Mouse (Mus musculus): ENCODE measurements at regions not wholly inside any gene's neighbourhood (a gene's known extent, or its start where the extent isn't known, plus 50 kb on each side); places are given as distances from the start of the nearest gene placed in this dataset.

DNA sequence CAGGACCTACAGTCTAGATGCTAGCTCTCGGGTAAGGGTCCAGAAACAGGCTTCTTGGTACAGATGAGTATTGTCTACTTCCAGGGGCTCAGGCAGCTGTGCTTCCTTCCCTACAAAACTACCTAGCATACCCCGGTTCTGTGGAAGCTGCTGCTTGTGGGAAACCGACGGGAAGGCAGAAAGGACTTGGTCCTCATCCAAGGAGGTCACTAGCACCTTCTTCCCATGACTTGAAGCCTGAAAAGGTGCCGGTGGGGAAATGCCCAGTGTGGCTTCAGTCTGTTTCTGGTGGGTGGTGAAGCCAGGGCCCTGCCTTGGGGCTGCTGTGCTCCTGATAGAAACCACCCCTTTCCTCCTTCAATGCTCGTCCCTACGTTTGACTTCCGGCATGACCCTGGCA, 107.5 kb downstream of the Tex29 start:
- Histone ChIP-seq H3K4me3 (ENCODE audit: insufficient read depth, low read depth, low read length) (no peak overlapping the region), H3K9ac (ENCODE audit: low read depth, low read length) (no peak overlapping the region), H3K27ac (replicated peaks; ENCODE audit: insufficient read depth, low read depth, low read length) (no peak overlapping the region), H3K79me2 (ENCODE audit: control insufficient read depth, insufficient read depth, low read length) (no peaks in the 10 kb centered on the region), H3K4me1 (ENCODE audit: control insufficient read depth, insufficient read depth, low read length) (no peaks in the 10 kb centered on the region), H3K27me3 (ENCODE audit: control insufficient read depth, insufficient read depth, low read length) (no peaks in the 10 kb centered on the region), H3K36me3 (ENCODE audit: control insufficient read depth, insufficient read depth, low read length) (no peaks in the 10 kb centered on the region)
- TF ChIP-seq POLR2A (IDR thresholded peaks at IDR 0.05; ENCODE audit: extremely low read depth, insufficient read depth, low read length) (no peak), CTCF (IDR thresholded peaks at IDR 0.05; ENCODE audit: low read depth, low read length) (no peak)
- 78% methylated on average over 8 of the region's 8 CpGs for WGBS
- no peak for DNase-seq (ENCODE audit: extremely low read depth, low read depth, low spot score)

DNA sequence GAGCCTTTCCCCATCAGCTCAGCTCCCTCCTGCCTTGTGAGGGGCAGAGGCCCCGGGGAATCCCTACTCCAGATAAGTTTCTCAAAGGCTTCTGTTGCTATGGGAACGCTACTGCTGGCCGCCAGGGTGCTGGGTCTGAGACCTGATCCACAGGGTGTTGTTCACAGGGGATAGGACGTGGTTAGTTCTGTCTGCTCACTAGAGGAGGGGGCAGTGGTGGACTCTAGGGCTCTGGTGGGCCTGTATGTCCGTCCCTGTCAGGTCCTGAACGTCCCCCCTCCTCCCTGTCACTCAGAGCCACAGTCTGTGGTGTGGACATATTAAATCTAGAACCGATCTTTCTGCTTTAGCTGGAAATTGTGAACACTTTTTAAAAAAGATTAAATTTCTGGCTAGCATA, 116.0 kb downstream of the Tex29 start:
- WGBS = 19% methylated on average over 7 of the region's 7 CpGs
- no peak overlapping the region for H3K4me3 ChIP-seq (ENCODE audit: insufficient read depth, low read depth, low read length)
- H3K36me3 ChIP-seq (ENCODE audit: control insufficient read depth, insufficient read depth, low read length) = no peaks in the 10 kb centered on the region
- no peak for DNase-seq (ENCODE audit: extremely low read depth, low read depth, low spot score)
- TF ChIP-seq CTCF (IDR thresholded peaks at IDR 0.05; ENCODE audit: low read depth, low read length) = no peak
- TF ChIP-seq POLR2A (IDR thresholded peaks at IDR 0.05; ENCODE audit: extremely low read depth, insufficient read depth, low read length) = no peak
- H3K4me1 ChIP-seq (ENCODE audit: control insufficient read depth, insufficient read depth, low read length) = no peaks in the 10 kb centered on the region
- H3K27ac ChIP-seq (replicated peaks; ENCODE audit: insufficient read depth, low read depth, low read length) = no peak overlapping the region
- H3K9ac ChIP-seq (ENCODE audit: low read depth, low read length) = no peak overlapping the region
- no peaks in the 10 kb centered on the region for H3K79me2 ChIP-seq (ENCODE audit: control insufficient read depth, insufficient read depth, low read length)
- no peaks in the 10 kb centered on the region for H3K27me3 ChIP-seq (ENCODE audit: control insufficient read depth, insufficient read depth, low read length)

DNA sequence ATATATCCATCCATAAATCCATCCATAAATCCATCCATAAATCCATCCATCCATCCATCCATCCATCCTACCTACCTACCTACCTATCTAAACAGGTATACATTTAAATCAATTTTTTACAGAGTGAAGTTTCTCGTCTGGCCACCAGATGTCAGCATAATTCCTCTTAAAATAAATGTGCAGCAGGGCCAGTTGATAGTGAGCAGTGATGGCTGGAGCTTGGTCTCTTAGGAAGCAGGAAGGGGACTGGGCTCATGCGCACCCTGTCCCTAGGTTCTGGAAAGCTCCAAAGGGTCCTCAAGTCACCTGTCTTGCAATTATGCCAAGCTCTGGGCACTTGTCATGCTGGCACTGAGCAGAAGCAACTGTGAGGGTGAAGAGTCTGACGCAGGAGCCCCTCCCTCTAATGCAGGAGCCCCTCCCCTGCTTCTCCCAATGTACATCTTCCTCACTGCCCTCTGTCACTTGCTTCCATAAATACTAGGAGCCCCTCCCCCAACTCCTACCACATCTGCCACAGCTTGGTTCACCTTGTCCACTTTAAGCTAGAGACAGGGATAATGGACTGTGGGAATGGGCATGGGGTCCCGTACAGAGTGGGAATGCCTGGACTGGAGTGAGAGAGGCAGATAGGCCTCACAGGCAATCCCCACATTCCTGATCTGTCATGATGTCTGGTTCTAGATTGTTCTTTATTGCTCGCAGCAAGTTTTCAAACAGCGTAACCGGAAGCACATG, 116.9 kb downstream of the Tex29 start:
- no peaks in the 10 kb centered on the region for H3K36me3 ChIP-seq (ENCODE audit: control insufficient read depth, insufficient read depth, low read length)
- no peak overlapping the region for H3K9ac ChIP-seq (ENCODE audit: low read depth, low read length)
- no peaks in the 10 kb centered on the region for H3K4me1 ChIP-seq (ENCODE audit: control insufficient read depth, insufficient read depth, low read length)
- peak; percentile 33 for DNase-seq (ENCODE audit: extremely low read depth, low read depth, low spot score)
- 68% methylated on average over 7 of the region's 7 CpGs for WGBS
- H3K4me3 ChIP-seq (ENCODE audit: insufficient read depth, low read depth, low read length) = no peak overlapping the region
- peak; percentile 37 for TF ChIP-seq CTCF (IDR thresholded peaks at IDR 0.05; ENCODE audit: low read depth, low read length)
- no peak for TF ChIP-seq POLR2A (IDR thresholded peaks at IDR 0.05; ENCODE audit: extremely low read depth, insufficient read depth, low read length)
- H3K79me2 ChIP-seq (ENCODE audit: control insufficient read depth, insufficient read depth, low read length) = no peaks in the 10 kb centered on the region
- H3K27ac ChIP-seq (replicated peaks; ENCODE audit: insufficient read depth, low read depth, low read length) = no peak overlapping the region
- H3K27me3 ChIP-seq (ENCODE audit: control insufficient read depth, insufficient read depth, low read length) = no peaks in the 10 kb centered on the region

DNA sequence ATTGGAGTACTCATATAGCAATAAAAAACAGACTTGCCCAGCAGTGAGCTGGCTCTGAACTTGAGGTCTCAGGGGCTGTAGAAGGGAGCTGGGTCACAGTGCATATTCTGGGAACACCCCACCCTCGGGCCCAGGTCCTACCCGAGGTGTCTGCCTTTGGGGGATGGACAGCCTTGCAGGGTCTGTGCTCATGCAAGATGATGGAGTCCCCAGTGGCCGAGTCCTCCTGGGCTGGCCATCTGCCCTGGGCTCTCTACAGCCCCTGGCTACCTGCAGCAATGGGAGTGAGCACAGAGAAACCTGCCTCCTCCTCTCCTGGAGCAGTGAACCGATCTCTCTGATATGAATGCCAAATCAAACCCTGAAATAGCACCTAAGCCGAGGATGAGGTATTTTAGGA, 117.9 kb downstream of the Tex29 start:
- Histone ChIP-seq H3K27me3 (ENCODE audit: control insufficient read depth, insufficient read depth, low read length) (no peaks in the 10 kb centered on the region; the same call in 1 of the 2 replicates), H3K9ac (ENCODE audit: low read depth, low read length) (no peak overlapping the region), H3K79me2 (ENCODE audit: control insufficient read depth, insufficient read depth, low read length) (no peaks in the 10 kb centered on the region), H3K4me3 (ENCODE audit: insufficient read depth, low read depth, low read length) (no peak overlapping the region), H3K27ac (replicated peaks; ENCODE audit: insufficient read depth, low read depth, low read length) (no peak overlapping the region), H3K36me3 (ENCODE audit: control insufficient read depth, insufficient read depth, low read length) (no peaks in the 10 kb centered on the region), H3K4me1 (ENCODE audit: control insufficient read depth, insufficient read depth, low read length) (no peaks in the 10 kb centered on the region)
- no peak for DNase-seq (ENCODE audit: extremely low read depth, low read depth, low spot score)
- no peak for TF ChIP-seq CTCF (IDR thresholded peaks at IDR 0.05; ENCODE audit: low read depth, low read length)
- no peak for TF ChIP-seq POLR2A (IDR thresholded peaks at IDR 0.05; ENCODE audit: extremely low read depth, insufficient read depth, low read length)
- 62% methylated on average over 5 of the region's 5 CpGs for WGBS

DNA sequence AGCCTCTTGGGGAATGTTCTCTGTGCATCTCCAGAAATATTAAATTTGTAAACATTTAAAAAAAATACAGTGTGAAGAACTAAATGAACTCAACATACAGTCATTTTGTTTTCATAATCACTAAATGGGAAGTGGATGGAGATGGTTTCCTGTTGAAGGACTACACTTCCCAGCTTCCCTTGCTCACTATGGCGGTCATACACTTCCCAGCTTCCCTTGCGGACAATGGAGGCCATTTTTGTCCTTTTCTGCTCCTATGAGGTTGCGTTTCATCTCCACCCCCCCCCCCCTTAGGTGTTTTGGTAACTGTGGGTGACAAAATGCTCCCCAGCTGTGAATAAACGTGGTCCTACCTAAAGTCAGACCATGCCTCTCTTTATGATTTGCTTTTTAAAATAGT, 119.2 kb downstream of the Tex29 start:
- WGBS = 78% methylated on average over 4 of the region's 4 CpGs
- no peaks in the 10 kb centered on the region; the same call in 1 of the 2 replicates for H3K27me3 ChIP-seq (ENCODE audit: control insufficient read depth, insufficient read depth, low read length)

DNA sequence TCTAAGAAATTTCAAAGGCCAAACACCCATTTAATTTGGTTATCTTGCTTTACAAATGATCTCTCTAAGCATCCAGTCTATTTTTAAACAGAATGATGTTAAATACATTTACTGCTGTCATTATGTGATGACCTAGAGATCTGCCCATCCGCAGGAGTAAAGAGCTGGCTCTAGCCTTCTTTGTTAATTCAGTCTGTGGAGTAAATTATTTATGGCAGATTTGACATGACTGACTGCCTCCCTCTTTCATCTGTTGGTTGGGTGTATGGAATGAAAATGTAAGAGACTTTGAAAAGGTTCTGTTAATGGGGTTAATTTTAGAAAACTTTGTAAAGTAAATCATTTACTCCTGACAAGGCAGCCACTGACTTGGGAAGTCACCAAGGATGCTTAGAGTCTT, 123.3 kb downstream of the Tex29 start:
- Histone ChIP-seq H3K36me3 (ENCODE audit: control insufficient read depth, insufficient read depth, low read length) (no peaks in the 10 kb centered on the region), H3K27me3 (ENCODE audit: control insufficient read depth, insufficient read depth, low read length) (no peaks in the 10 kb centered on the region; the same call in 1 of the 2 replicates), H3K4me3 (ENCODE audit: insufficient read depth, low read depth, low read length) (no peak overlapping the region), H3K9ac (ENCODE audit: low read depth, low read length) (no peak overlapping the region), H3K27ac (replicated peaks; ENCODE audit: insufficient read depth, low read depth, low read length) (no peak overlapping the region), H3K79me2 (ENCODE audit: control insufficient read depth, insufficient read depth, low read length) (no peaks in the 10 kb centered on the region), H3K4me1 (ENCODE audit: control insufficient read depth, insufficient read depth, low read length) (no peaks in the 10 kb centered on the region)
- WGBS = 82% methylated on average over 1 of the region's 1 CpGs
- TF ChIP-seq POLR2A (IDR thresholded peaks at IDR 0.05; ENCODE audit: extremely low read depth, insufficient read depth, low read length) = no peak
- TF ChIP-seq CTCF (IDR thresholded peaks at IDR 0.05; ENCODE audit: low read depth, low read length) = no peak
- no peak for DNase-seq (ENCODE audit: extremely low read depth, low read depth, low spot score)

More for the DNA sequence above, 119.2 kb downstream of the Tex29 start:
- TF ChIP-seq CTCF (IDR thresholded peaks at IDR 0.05; ENCODE audit: low read depth, low read length) = no peak
- no peak for TF ChIP-seq POLR2A (IDR thresholded peaks at IDR 0.05; ENCODE audit: extremely low read depth, insufficient read depth, low read length)
- no peaks in the 10 kb centered on the region for H3K79me2 ChIP-seq (ENCODE audit: control insufficient read depth, insufficient read depth, low read length)
- no peak overlapping the region for H3K27ac ChIP-seq (replicated peaks; ENCODE audit: insufficient read depth, low read depth, low read length)
- no peaks in the 10 kb centered on the region for H3K36me3 ChIP-seq (ENCODE audit: control insufficient read depth, insufficient read depth, low read length)
- no peak overlapping the region for H3K9ac ChIP-seq (ENCODE audit: low read depth, low read length)
- DNase-seq (ENCODE audit: extremely low read depth, low read depth, low spot score) = no peak
- H3K4me3 ChIP-seq (ENCODE audit: insufficient read depth, low read depth, low read length) = no peak overlapping the region
- H3K4me1 ChIP-seq (ENCODE audit: control insufficient read depth, insufficient read depth, low read length) = no peaks in the 10 kb centered on the region
